Comparison of ENCODE assay signal across 15 mouse cellular contexts in genomic region chr12:29547755-29548154, GRCm38 (mm10). TPM values are rescaled to one million over a fixed set of nuclear protein-coding genes. Genes with fewer than 3 reads are reported as not detected.
A peak's percentile ranks its signal among the peaks of the same experiment; 100 is the strongest.
DNase-seq lines count a peak whose midpoint lies in the region; ATAC-seq lines count a peak whose summit lies in the region.
"Had no signal": no experiment of that assay in that cellular context is flagged by ENCODE, and none has a peak within 500 bp of the region (broad histone marks: within the 10 kb centered on the region; RNA-seq: fewer than 3 reads in every experiment).

No protein-coding gene starts in this region.

- 24% methylated on average over 6 of the region's 6 CpGs for WGBS in forebrain, embryonic 15.5 days
- WGBS in heart, embryonic 12.5 days: 65% methylated on average over 6 of the region's 6 CpGs

- H3K4me3 ChIP-seq in forebrain, embryonic 15.5 days: no peak overlapping the region
- H3K4me3 ChIP-seq in heart, embryonic 12.5 days: no peak overlapping the region
- H3K4me3 ChIP-seq: embryonic facial prominence, embryonic 15.5 days; limb, embryonic 13.5 days; myocyte had no signal

- peak overlapping the region; percentile 83 for H3K27ac ChIP-seq in forebrain, embryonic 15.5 days (replicated peaks)
- no peak overlapping the region for H3K27ac ChIP-seq in heart, embryonic 12.5 days (ENCODE audit: poor library complexity, severe bottlenecking)
- H3K27ac ChIP-seq: embryonic facial prominence, embryonic 15.5 days; limb, embryonic 13.5 days had no signal

- H3K36me3 ChIP-seq in forebrain, embryonic 15.5 days: no peaks in the 10 kb centered on the region
- H3K36me3 ChIP-seq in heart, embryonic 12.5 days: no peaks in the 10 kb centered on the region
- H3K36me3 ChIP-seq: embryonic facial prominence, embryonic 15.5 days; limb, embryonic 13.5 days had no signal

- H3K9me3 ChIP-seq in forebrain, embryonic 15.5 days: no peaks in the 10 kb centered on the region
- H3K9me3 ChIP-seq in heart, embryonic 12.5 days (replicated peaks): no peaks in the 10 kb centered on the region
- H3K9me3 ChIP-seq: embryonic facial prominence, embryonic 15.5 days; limb, embryonic 13.5 days had no signal

- no peaks in the 10 kb centered on the region for H3K27me3 ChIP-seq in forebrain, embryonic 15.5 days
- no peaks in the 10 kb centered on the region; the same call in 1 of the 2 replicates for H3K27me3 ChIP-seq in heart, embryonic 12.5 days (replicated peaks)
- H3K27me3 ChIP-seq: embryonic facial prominence, embryonic 15.5 days; limb, embryonic 13.5 days had no signal

- DNase-seq in layer of hippocampus, adult 18-20 months (ENCODE audit: low spot score in 2 of 2): peak; percentile 78 to 90
- DNase-seq in layer of hippocampus, postnatal 25 days (ENCODE audit: extremely low spot score in 1 of 2, low spot score in 1 of 2): no peak
- DNase-seq in cerebellum, adult 11-12 months: peak; percentile 88
- peak; percentile 64 to 75 for DNase-seq in layer of hippocampus, postnatal 10 days (ENCODE audit: low spot score in 2 of 2)
- DNase-seq in embryo, embryonic 10.5 days (ENCODE audit: low spot score): no peak
- DNase-seq: gastrocnemius, postnatal 36 days; heart, postnatal 36 days; kidney, postnatal 10 days had no signal

- H3K4me2 ChIP-seq in forebrain, embryonic 15.5 days (replicated peaks): 0 out of 2 replicates have a peak overlapping the region, but pooled peaks have one; percentile 10
- H3K4me2 ChIP-seq in heart, embryonic 12.5 days: no peak overlapping the region
- H3K4me2 ChIP-seq: embryonic facial prominence, embryonic 15.5 days; limb, embryonic 13.5 days had no signal

- H3K9ac ChIP-seq in forebrain, embryonic 15.5 days (replicated peaks): no peak overlapping the region; the same call in 1 of the 2 replicates
- no peak overlapping the region for H3K9ac ChIP-seq in heart, embryonic 12.5 days
- H3K9ac ChIP-seq: embryonic facial prominence, embryonic 15.5 days; limb, embryonic 13.5 days had no signal

- peak; percentile 82 for ATAC-seq in forebrain, embryonic 15.5 days (replicated peaks)
- no peak for ATAC-seq in megakaryocyte, adult 5-6 weeks (ENCODE audit: poor library complexity, severe bottlenecking)
- ATAC-seq in heart, embryonic 12.5 days (ENCODE audit: insufficient number of reproducible peaks, low FRiP score): no peak
- ATAC-seq: CD4-positive, CD25-positive, alpha-beta regulatory T cell, adult 4 months had no signal

- H3K4me1 ChIP-seq in forebrain, embryonic 15.5 days: peaks cover 42% of the 10 kb centered on the region
- no peaks in the 10 kb centered on the region for H3K4me1 ChIP-seq in heart, embryonic 12.5 days (replicated peaks)
- H3K4me1 ChIP-seq: embryonic facial prominence, embryonic 15.5 days; limb, embryonic 13.5 days had no signal

RNA-seq across cellular contexts. Expression of gene Myt1l, which starts 19.6 kb away (rescaled TPM):
- 100 to 1,000 TPM; 198 to 204 TPM for total RNA-seq in layer of hippocampus, adult 18-20 months (2021)
- 100 to 1,000 TPM; 202 to 240 TPM for total RNA-seq in layer of hippocampus, postnatal 25 days (2021)
- 246 and 254 TPM in 2 replicates for polyA plus RNA-seq in forebrain, embryonic 15.5 days (2015; fragmentation: Nextera tagmentation; extraction: Ambion mirVana)
- 100 to 1,000 TPM; 200 to 236 TPM for total RNA-seq in layer of hippocampus, postnatal 10 days (2021)
- not detected in 2 replicates for total RNA-seq in megakaryocyte, adult 5-6 weeks (2015)
- not detected in 2 replicates for total RNA-seq in megakaryocyte, adult 5-6 weeks (2017)
- polyA plus RNA-seq in heart, embryonic 12.5 days (2016; fragmentation: Nextera tagmentation; extraction: Ambion mirVana): 0.03 and 0.09 TPM in 2 replicates
- total RNA-seq: gastrocnemius, postnatal 36 days had no signal

Comparison
In these comparisons a context has a peak if more than half of its experiments do, and no peak if none do; other contexts are left out.
1. DNase-seq: peak in layer of hippocampus, adult 18-20 months (2 of 2), cerebellum, adult 11-12 months (single experiment) and layer of hippocampus, postnatal 10 days (2 of 2); none in layer of hippocampus, postnatal 25 days (0 of 2) and embryo, embryonic 10.5 days (single experiment).
2. RNA of gene Myt1l, which starts 19.6 kb away (total RNA-seq): 202 to 240 TPM in layer of hippocampus, postnatal 25 days, 200 to 236 TPM in layer of hippocampus, postnatal 10 days and 198 to 204 TPM in layer of hippocampus, adult 18-20 months; not detected in megakaryocyte, adult 5-6 weeks; every median in the first group is over 100 times any median in the second.